Mouse (Mus musculus): ENCODE measurements around the gene Tenm2. TPM values are rescaled to one million over a fixed set of nuclear protein-coding genes. Genes with fewer than 3 reads are reported as not detected.

Gene Tenm2
- polyA plus RNA-seq (2012; rRNA removed): 0.61 and 0.76 TPM in 2 replicates

GRCm38 (mm10) chr11:37235914-37236600 is at the start of gene Tenm2:
Tenm2 (minus strand) TSS chr11:37235964.
- H3K4me1 ChIP-seq (ENCODE audit: control insufficient read depth, insufficient read depth, low read length): no peaks in the 10 kb centered on the region
- no peak within 1 kb of the TSS for H3K27ac ChIP-seq (ENCODE audit: insufficient read depth, low read depth, low read length)
- peak within 1 kb of the TSS; percentile 53 for H3K4me3 ChIP-seq (ENCODE audit: insufficient read depth, low read depth, low read length)
- TF ChIP-seq CTCF (conservative IDR thresholded peaks at IDR 0.05; ENCODE audit: insufficient read depth, insufficient read length, low read depth, low read length) (no peak), POLR2A (IDR thresholded peaks at IDR 0.05; ENCODE audit: low read depth, low read length) (no peak)
- no peak for DNase-seq
- H3K36me3 ChIP-seq (ENCODE audit: control insufficient read depth, insufficient read depth, low read length): no peaks in the 10 kb centered on the region
- WGBS: under 1% methylated on average over 59 of the region's 59 CpGs
- peaks cover 5% of the 10 kb centered on the region; the same call in 1 of the 2 replicates for H3K27me3 ChIP-seq (replicated peaks; ENCODE audit: control insufficient read depth, insufficient read depth, low read length)

DNA sequence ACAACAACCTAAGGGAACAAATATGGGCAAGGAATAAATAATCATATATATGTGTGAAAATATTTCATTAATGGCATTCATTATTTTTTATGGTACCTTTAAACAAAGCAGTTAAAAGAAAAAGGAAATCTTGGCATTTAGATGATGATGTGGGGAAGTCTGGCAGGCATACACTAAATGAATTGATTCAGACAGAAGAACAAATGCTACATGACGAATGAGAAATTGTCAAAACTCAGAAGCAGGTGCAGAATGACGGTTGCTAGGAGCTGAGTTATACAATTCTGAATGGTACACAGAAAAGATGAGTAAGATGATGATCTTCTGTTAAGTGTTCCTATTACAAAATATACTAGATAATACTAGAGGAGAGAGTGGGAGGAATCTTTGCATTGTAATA is 49.4 kb upstream of the Tenm2 start:
- no peaks in the 10 kb centered on the region for H3K4me1 ChIP-seq (ENCODE audit: control insufficient read depth, insufficient read depth, low read length)
- no peak for TF ChIP-seq POLR2A (IDR thresholded peaks at IDR 0.05; ENCODE audit: low read depth, low read length)
- H3K27ac ChIP-seq (ENCODE audit: insufficient read depth, low read depth, low read length): no peak overlapping the region
- H3K36me3 ChIP-seq (ENCODE audit: control insufficient read depth, insufficient read depth, low read length): no peaks in the 10 kb centered on the region
- H3K27me3 ChIP-seq (replicated peaks; ENCODE audit: control insufficient read depth, insufficient read depth, low read length): no peaks in the 10 kb centered on the region
- no peak overlapping the region for H3K4me3 ChIP-seq (ENCODE audit: insufficient read depth, low read depth, low read length)
- no peak for DNase-seq
- 81% methylated on average over 2 of the region's 2 CpGs for WGBS

DNA sequence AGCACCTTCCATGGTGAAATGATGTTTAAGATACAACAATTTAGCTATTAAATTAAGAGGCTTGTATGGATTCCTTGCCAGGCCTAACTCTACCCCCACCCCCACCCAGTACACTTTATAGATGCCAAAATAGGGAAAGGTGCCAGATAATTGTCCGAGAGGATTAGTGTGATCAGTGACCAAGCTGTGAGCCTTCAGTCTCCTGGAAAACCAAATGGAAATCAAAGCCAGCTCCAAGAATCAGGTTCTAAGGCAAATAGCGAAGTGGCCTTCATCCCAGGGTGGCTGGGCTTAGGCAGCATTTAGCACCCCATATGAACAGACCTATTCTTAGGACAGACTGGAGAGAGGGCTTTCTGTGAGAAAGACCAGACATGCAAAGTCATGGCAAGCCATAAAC is 13.0 kb upstream of the Tenm2 start:
- Histone ChIP-seq H3K4me3 (ENCODE audit: insufficient read depth, low read depth, low read length) (no peak overlapping the region), H3K27ac (ENCODE audit: insufficient read depth, low read depth, low read length) (no peak overlapping the region), H3K27me3 (replicated peaks; ENCODE audit: control insufficient read depth, insufficient read depth, low read length) (no peaks in the 10 kb centered on the region), H3K4me1 (ENCODE audit: control insufficient read depth, insufficient read depth, low read length) (no peaks in the 10 kb centered on the region), H3K36me3 (ENCODE audit: control insufficient read depth, insufficient read depth, low read length) (no peaks in the 10 kb centered on the region)
- no peak for TF ChIP-seq POLR2A (IDR thresholded peaks at IDR 0.05; ENCODE audit: low read depth, low read length)
- no peak for TF ChIP-seq CTCF (conservative IDR thresholded peaks at IDR 0.05; ENCODE audit: insufficient read depth, insufficient read length, low read depth, low read length)
- 79% methylated on average over 2 of the region's 2 CpGs for WGBS
- no peak for DNase-seq

- WGBS: 48% methylated on average over 7 of the region's 7 CpGs
- Histone ChIP-seq H3K27ac (ENCODE audit: insufficient read depth, low read depth, low read length) (no peak overlapping the region), H3K4me1 (ENCODE audit: control insufficient read depth, insufficient read depth, low read length) (no peaks in the 10 kb centered on the region), H3K36me3 (ENCODE audit: control insufficient read depth, insufficient read depth, low read length) (no peaks in the 10 kb centered on the region), H3K27me3 (replicated peaks; ENCODE audit: control insufficient read depth, insufficient read depth, low read length) (peaks cover 5% of the 10 kb centered on the region; the same call in 1 of the 2 replicates), H3K4me3 (ENCODE audit: insufficient read depth, low read depth, low read length) (no peak overlapping the region)
- DNase-seq: no peak
- no peak for TF ChIP-seq POLR2A (IDR thresholded peaks at IDR 0.05; ENCODE audit: low read depth, low read length)
- no peak for TF ChIP-seq CTCF (conservative IDR thresholded peaks at IDR 0.05; ENCODE audit: insufficient read depth, insufficient read length, low read depth, low read length)
Measured at GRCm38 (mm10) chr11:37237096-37237725, 1.4 kb upstream of the Tenm2 start.

DNA sequence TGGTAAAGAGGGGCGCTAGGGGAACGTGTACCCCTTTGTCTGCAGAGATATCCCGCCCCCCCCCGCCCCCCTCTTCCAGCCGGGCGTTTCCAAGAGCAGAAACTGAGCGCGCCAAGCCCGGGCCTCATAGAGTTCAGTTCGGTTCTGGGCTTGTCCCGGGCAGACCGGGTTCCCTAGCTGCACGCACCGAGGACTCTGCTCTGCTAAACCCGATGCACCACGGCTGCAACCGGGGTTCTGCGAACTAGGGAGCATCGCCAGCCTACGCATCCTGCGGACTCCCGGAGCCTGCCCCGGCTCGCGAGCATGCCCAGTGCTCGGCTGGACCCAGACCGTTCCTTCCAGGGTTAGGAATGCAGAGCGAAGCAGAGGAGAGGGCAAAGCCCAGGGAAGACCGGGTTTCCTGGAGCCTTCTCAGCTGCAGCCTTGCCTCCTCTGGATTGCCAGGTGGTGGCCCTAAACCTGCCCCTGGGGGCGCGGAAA is 878 bp upstream of the Tenm2 start:
- Histone ChIP-seq H3K36me3 (ENCODE audit: control insufficient read depth, insufficient read depth, low read length) (no peaks in the 10 kb centered on the region), H3K4me3 (ENCODE audit: insufficient read depth, low read depth, low read length) (no peak overlapping the region; the same call in 1 of the 2 replicates), H3K27me3 (replicated peaks; ENCODE audit: control insufficient read depth, insufficient read depth, low read length) (peaks cover 5% of the 10 kb centered on the region; the same call in 1 of the 2 replicates), H3K4me1 (ENCODE audit: control insufficient read depth, insufficient read depth, low read length) (no peaks in the 10 kb centered on the region), H3K27ac (ENCODE audit: insufficient read depth, low read depth, low read length) (no peak overlapping the region)
- TF ChIP-seq POLR2A (IDR thresholded peaks at IDR 0.05; ENCODE audit: low read depth, low read length) (no peak), CTCF (conservative IDR thresholded peaks at IDR 0.05; ENCODE audit: insufficient read depth, insufficient read length, low read depth, low read length) (no peak)
- DNase-seq: no peak
- 3% methylated on average over 31 of the region's 31 CpGs for WGBS

GRCm38 (mm10) chr11:37235021-37235795 is 556 bp downstream of the Tenm2 start:
- H3K36me3 ChIP-seq (ENCODE audit: control insufficient read depth, insufficient read depth, low read length): no peaks in the 10 kb centered on the region
- 9% methylated on average over 18 of the region's 18 CpGs for WGBS
- no peak overlapping the region for H3K4me3 ChIP-seq (ENCODE audit: insufficient read depth, low read depth, low read length)
- no peak overlapping the region for H3K27ac ChIP-seq (ENCODE audit: insufficient read depth, low read depth, low read length)
- no peak for DNase-seq
- TF ChIP-seq CTCF (conservative IDR thresholded peaks at IDR 0.05; ENCODE audit: insufficient read depth, insufficient read length, low read depth, low read length) (no peak), POLR2A (IDR thresholded peaks at IDR 0.05; ENCODE audit: low read depth, low read length) (no peak)
- H3K27me3 ChIP-seq (replicated peaks; ENCODE audit: control insufficient read depth, insufficient read depth, low read length): peaks cover 5% of the 10 kb centered on the region; the same call in 1 of the 2 replicates
- no peaks in the 10 kb centered on the region for H3K4me1 ChIP-seq (ENCODE audit: control insufficient read depth, insufficient read depth, low read length)

DNA sequence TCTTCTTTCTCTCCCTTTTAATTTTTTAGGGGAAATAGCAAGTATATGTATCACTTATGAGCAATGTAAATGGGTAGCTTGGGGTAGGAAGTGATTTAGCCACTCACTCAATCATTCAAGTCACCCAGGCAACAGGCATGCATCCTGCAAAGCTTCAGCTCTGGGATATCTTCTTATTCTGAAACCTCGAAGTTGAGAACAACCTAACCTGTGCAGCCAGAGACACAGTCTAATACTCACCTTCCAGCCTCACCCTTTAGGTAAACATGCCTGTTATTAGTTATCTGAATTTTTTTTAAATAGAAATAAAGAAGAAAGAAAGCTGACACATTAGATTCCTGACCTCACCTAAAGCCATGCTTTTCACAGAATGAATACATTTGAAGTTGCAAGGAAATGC is 8.4 kb downstream of the Tenm2 start:
- Histone ChIP-seq H3K27me3 (replicated peaks; ENCODE audit: control insufficient read depth, insufficient read depth, low read length) (no peaks in the 10 kb centered on the region), H3K27ac (ENCODE audit: insufficient read depth, low read depth, low read length) (no peak overlapping the region), H3K36me3 (ENCODE audit: control insufficient read depth, insufficient read depth, low read length) (no peaks in the 10 kb centered on the region), H3K4me3 (ENCODE audit: insufficient read depth, low read depth, low read length) (no peak overlapping the region), H3K4me1 (ENCODE audit: control insufficient read depth, insufficient read depth, low read length) (no peaks in the 10 kb centered on the region)
- TF ChIP-seq CTCF (conservative IDR thresholded peaks at IDR 0.05; ENCODE audit: insufficient read depth, insufficient read length, low read depth, low read length): no peak
- no peak for TF ChIP-seq POLR2A (IDR thresholded peaks at IDR 0.05; ENCODE audit: low read depth, low read length)
- 68% methylated on average over 1 of the region's 1 CpGs for WGBS
- no peak for DNase-seq

Data from kidney, adult 2 months (tissue).